Mouse (Mus musculus) frontal cortex, postnatal 14 days (tissue): ENCODE data around the gene Thap3.

Source experiments
- DNase-seq, 2 experiments: peaks; one replicate each; pipeline ENCODE4 v3.0.0; 2022; ENCODE audit warnings: low spot score in 2 of 2

Gene Thap3

DNA sequence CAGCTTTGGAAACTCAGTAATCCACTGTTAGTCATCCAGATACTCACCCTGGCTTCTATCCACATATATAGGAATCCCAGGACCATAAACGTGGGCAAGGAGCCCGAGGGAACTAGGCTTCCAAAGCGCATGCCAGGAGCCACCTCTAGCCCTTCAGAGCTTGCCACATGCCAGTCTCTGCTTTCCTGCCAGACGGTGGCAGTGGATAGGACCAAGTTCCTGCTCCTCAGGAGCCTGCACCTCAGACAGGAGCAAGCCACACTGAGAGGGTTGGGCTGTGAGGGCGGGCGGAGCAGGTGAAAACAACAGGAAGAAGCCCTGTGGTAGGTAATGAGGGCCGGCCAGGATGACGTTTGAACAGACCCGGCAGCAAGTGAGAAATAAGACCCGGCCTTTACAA is 2.9 kb downstream of the Thap3 start:
- no peak for DNase-seq

DNA sequence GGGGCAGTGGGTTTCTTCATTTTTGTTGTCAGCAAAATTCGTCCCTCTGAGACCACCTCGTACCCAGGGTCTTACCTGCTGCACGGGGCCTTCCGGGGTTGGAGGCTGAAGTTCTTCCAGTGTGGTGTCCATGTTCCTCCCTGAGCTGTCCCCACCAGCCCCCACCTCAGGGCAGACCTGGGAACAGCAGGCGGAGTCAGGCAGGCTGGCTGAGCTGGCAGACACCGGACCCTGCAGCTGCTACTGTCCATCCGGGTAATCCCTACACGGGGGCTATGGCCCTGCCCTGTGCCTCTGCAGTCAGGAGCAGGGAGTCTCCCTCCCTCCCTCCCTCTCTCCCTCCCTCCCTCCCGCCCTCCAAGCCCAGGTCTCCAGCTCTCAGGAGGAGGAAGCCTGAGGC is 5.2 kb downstream of the Thap3 start:
- no peak for DNase-seq

- no peak for DNase-seq
Measured at GRCm38 (mm10) chr4:151983043-151983442, 5.8 kb downstream of the Thap3 start.

DNA sequence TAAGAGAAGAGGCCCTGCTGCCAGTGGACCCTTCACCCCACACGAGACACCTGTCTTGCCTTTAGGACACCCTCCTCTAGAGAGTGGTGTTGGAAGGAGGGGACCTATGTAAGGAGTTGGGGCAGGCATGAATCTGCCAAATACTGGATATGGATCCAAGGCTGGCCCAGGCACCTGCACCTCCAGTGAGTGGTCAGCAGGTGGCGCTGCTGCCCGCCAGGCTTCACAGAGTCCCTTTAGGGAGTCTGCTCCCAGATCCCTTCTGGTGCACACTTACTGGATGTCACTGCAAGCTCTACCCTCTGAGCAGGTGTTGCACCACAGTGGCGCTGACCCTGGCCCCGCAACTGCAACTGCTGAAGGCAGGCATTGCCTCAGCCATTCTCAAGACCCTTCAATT is 7.4 kb downstream of the Thap3 start:
- DNase-seq, result peak; percentile 75 to 84

GRCm38 (mm10) chr4:151980699-151981098 is 8.1 kb downstream of the Thap3 start:
- no peak for DNase-seq

GRCm38 (mm10) chr4:151977748-151978147 is 11.0 kb downstream of the Thap3 start:
- DNase-seq, result peak; percentile 77 to 88

DNA sequence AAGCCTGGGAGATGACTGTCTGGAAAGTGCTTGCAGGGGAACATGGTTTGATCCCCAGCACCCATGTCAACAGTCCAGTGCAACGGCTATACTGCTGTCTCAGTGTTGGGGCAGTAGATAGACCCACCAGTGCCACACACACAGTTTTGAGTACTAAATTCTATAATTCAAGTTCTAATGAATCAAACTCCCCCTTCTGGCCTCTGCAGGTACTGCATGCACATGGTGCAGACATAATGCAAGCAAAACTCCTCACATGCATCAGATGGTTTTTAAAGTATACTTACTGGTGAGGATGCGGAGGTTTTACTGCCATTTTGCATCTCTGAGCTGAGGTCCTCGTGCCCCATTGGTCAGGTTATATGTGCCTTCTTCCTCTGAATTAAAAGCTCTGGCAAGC is 13.4 kb downstream of the Thap3 start:
- DNase-seq, result no peak

GRCm38 (mm10) chr4:151972221-151972967 is 16.4 kb downstream of the Thap3 start:
- DNase-seq, result no peak

- no peak for DNase-seq
Measured at GRCm38 (mm10) chr4:151968204-151968921, 20.4 kb downstream of the Thap3 start.

- DNase-seq, result no peak
Measured at GRCm38 (mm10) chr4:151962817-151963216, 26.0 kb downstream of the Thap3 start.

- no peak for DNase-seq
Measured at GRCm38 (mm10) chr4:151960513-151960854, 28.3 kb downstream of the Thap3 start.

- DNase-seq, result no peak
Measured at GRCm38 (mm10) chr4:151959849-151960512, 28.8 kb downstream of the Thap3 start.

DNA sequence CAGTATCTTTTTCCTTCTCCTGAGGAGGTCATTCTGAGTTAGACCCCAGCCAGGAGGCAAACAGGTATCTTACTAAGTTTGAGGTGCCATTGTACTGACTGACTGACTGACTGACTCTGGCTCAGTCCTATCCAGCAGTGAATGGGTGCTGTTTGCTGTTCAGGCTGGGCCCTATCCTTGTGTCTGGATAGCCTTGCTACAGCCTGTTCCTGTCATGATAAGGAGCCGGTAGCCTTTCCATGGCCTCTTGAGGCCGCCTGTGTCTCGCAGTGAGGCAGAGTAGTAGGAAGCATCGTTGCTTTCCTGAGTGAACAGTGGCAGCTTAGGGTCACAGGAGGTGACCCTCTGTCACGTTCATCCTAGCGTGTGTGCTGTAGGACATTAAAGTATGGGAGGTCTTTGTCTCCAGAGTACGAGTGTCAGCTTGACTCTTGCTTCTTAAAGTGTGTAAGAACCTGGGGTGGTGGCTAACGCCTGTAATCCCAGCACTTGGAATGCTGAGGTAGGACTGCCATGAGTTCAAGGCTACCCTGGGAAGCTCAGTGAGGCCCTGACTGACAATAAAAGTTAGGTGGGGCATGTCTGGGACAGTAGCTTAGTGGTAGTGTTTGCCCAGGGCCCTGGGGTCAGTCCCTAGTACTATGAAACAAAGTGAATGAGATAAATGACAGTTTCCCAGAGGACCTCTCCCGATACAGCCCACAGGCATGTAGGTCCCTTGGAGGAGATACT is 31.0 kb downstream of the Thap3 start:
- no peak for DNase-seq

- no peak for DNase-seq
Measured at GRCm38 (mm10) chr4:151955791-151956190, 33.0 kb downstream of the Thap3 start.

- no peak for DNase-seq
Measured at GRCm38 (mm10) chr4:151953209-151953608, 35.6 kb downstream of the Thap3 start.

DNA sequence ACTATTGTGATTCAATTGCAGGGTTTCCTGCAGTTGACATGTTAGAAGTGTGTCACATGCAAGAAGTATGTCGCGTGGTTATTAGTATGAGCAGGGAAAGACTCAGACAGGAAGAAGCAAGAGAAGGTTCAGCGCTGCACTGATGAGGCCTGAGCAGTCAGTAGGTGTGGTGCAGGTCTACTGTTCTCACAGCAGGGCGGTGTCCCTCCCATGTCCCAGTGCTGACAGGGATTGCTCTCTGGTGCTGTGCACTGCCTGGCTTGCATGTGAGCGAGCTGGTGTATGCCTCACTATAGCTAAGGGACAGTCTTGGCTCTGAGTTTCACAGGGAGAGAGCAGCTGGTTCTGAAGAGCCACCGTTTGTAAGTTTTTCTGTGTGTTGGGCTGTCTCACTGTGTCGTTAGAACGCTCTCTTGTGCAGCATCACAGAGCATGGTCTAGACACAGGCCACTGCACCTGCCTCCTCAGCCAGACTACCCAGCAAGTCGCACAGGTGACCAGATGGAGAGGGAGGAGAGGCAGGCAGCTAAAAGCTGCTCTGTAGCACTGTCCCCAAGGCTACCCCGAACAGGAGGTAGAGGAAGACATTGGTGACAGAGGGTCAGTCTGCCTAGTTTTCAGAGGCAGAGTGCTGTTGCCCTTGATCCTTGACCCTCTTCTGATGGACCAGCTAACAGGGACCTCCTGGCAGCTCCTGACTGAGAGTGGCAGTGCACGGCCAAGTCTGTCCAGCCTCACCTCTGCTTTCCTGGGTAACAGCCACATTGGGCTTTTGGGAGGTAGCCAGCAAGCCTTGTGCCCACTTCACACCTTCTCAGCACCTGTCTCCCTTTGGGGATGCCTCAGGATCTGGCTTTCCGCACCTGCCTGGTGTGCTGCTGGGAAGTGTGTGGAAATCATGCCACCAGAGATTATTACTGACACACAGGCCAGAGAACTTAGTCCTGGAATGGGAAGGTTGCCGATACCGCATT is 40.0 kb downstream of the Thap3 start:
- no peak for DNase-seq

DNA sequence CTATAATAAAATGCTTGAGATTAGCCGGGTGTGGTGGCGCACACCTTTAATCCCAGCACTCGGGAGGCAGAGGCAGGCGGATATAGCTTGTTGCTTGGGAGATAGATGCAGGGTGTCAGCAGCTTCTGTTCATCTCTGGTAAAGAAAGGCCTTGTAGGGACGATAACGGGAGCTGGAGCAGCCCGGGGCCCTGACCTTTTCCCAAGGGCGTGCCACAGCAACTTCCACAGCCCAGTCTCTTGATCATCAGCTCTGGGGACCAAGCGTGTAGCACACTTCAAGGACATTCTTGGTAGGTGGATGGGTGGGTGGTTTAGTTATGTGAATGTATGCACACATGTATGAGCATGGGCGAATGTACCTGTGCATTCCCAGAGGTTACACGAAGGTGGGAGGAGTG is 42.6 kb downstream of the Thap3 start:
- DNase-seq, result no peak

DNA sequence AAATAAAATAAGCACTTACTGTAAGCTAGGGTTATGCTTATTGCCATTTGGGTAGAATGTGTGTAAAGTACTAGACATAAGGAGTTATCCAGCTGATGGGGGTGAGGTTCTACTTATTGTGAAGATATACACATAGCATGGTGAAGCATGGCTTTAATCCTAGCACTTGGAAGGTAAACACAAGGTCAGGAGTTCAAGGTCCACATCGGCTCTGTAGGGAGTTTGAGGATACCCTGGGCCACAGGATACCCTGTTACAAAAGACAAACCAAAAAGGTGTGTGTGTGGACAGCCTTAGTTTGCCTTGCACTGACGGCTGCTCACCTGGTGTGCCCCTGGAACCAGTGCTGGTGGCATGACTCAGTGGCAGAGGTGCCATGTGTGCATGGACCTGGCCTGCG is 50.7 kb downstream of the Thap3 start:
- DNase-seq, result no peak

DNA sequence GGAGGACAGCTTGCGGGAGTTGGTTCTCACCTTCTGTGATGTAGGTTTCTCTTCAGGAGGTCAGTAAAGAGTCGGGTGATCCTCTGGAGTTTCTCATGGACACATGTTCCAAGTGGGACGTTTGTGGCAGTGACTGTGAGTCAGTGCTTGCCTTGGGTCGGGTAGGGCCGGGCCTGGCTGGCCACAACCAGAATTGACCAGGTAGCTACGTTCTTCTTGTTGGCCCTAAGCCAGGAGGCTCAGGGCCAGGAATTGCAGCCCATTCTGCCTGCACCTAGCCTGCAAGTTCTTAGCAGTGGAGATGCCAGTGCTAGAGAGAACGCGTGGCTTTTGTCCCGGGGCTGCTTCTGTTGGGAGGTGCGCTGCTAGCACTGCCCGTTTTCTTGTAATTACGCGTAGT is 51.4 kb downstream of the Thap3 start:
- DNase-seq, result no peak

GRCm38 (mm10) chr4:151934215-151934572 is 54.6 kb downstream of the Thap3 start:
- no peak for DNase-seq
